Mouse (Mus musculus) liver, postnatal 0 days (tissue): ENCODE measurements around the gene Cgn.

ENCODE experiments used
- CTCF ChIP-seq: sonication (generic); IDR thresholded peaks from 2 replicates; pipeline ENCODE4 v1.5.1; 2016; ENCODE audit warnings: antibody characterized with exemption, low read depth
- EP300 ChIP-seq: IDR thresholded peaks from 2 replicates; pipeline ENCODE4 v1.6.1; 2016; ENCODE audit warnings: antibody characterized with exemption, low read depth, mild to moderate bottlenecking

- TF ChIP-seq CTCF (no peak), EP300 (no peak)
Measured at GRCm38 (mm10) chr3:94814063-94814462, 27.8 kb upstream of the Cgn start.
